Mouse (Mus musculus): ENCODE results near the gene Ptgir. TPM values are rescaled to one million over a fixed set of nuclear protein-coding genes. Genes with fewer than 3 reads are reported as not detected.

The Ptgir gene
- polyA plus RNA-seq, 1 experiment from 2014 or later: 2.3 TPM

- ATAC-seq (replicated peaks; ENCODE audit: low FRiP score, low TSS enrichment, low read depth): no peak
- H3K4me3 ChIP-seq (ENCODE audit: low read depth, low read length): no peak overlapping the region
Measured at GRCm38 (mm10) chr7:16930850-16931249, 24.6 kb downstream of the Ptgir start.

GRCm38 (mm10) chr7:16931968-16932627 lies 25.8 kb downstream of the Ptgir start:
- Histone ChIP-seq H3K9ac (ENCODE audit: low read length) (no peak overlapping the region), H3K9me3 (ENCODE audit: control insufficient read depth, low read length) (no peaks in the 10 kb centered on the region), H3K4me3 (ENCODE audit: low read depth, low read length) (no peak overlapping the region), H3K4me1 (replicated peaks; ENCODE audit: control insufficient read depth, insufficient read depth, low read length) (no peaks in the 10 kb centered on the region), H3K27ac (ENCODE audit: low read depth) (no peak overlapping the region), H3K27me3 (replicated peaks; ENCODE audit: control insufficient read depth, insufficient read depth, low read length) (no peaks in the 10 kb centered on the region), H3K4me2 (ENCODE audit: low read length) (no peak overlapping the region), H3K36me3 (ENCODE audit: control insufficient read depth, insufficient read depth, low read length) (no peaks in the 10 kb centered on the region)
- 0 out of 2 replicates have a peak, but pooled peaks have one; percentile 29 for ATAC-seq (replicated peaks; ENCODE audit: low FRiP score, low TSS enrichment, low read depth)
- peak; percentile 94 for DNase-seq (ENCODE audit: low spot score)
- 20% methylated on average over 14 of the region's 14 CpGs for WGBS

More at GRCm38 (mm10) chr7:16930850-16931249, 24.6 kb downstream of the Ptgir start:
- no peaks in the 10 kb centered on the region for H3K27me3 ChIP-seq (replicated peaks; ENCODE audit: control insufficient read depth, insufficient read depth, low read length)
- H3K9ac ChIP-seq (ENCODE audit: low read length): no peak overlapping the region
- DNase-seq (ENCODE audit: low spot score): peak; percentile 87
- H3K4me1 ChIP-seq (replicated peaks; ENCODE audit: control insufficient read depth, insufficient read depth, low read length): no peaks in the 10 kb centered on the region
- no peak overlapping the region for H3K4me2 ChIP-seq (ENCODE audit: low read length)
- no peaks in the 10 kb centered on the region for H3K9me3 ChIP-seq (ENCODE audit: control insufficient read depth, low read length)
- H3K36me3 ChIP-seq (ENCODE audit: control insufficient read depth, insufficient read depth, low read length): no peaks in the 10 kb centered on the region
- 5% methylated on average over 1 of the region's 1 CpGs for WGBS
- H3K27ac ChIP-seq (ENCODE audit: low read depth): no peak overlapping the region

DNA sequence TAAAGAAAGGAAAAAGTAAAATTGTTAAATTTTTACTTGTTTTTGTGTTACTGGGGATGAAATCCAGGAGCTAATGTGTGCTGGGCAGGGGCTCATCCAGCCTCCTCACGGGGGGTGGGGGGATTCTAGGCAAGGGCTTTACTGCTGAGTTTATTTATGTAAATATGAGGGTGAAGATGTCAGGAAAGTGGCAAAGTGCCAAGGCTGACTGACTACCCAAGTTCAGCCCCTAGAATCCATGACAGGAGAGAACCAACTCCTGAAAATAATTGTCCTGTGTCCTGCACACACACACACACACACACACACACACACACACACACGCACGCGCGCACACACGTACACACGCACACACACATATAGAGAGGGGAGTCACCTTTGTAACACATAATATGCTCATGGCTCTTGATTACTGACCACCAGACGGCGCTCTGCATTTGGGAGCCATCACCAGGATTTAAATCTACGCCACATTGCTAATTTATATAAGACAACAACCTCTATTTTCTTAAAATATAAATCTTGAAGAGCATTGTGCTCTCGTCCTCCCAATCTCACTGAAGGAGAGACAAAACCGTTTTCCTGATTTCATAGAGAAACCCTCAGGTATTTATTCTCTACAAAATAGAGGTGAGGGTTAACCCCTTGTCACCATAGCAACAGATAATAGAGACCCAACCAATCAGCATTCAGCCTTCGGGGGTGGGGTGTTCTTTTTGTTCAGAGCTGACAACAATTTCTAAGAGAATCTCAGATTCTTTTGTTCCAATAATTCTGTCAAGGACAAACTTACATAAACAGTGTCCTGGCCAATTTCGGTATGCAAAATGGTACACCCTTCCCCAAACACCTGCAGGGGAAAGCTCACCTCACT lies 26.7 kb downstream of the Ptgir start:
- H3K4me3 ChIP-seq (ENCODE audit: low read depth, low read length): no peak overlapping the region
- no peaks in the 10 kb centered on the region for H3K27me3 ChIP-seq (replicated peaks; ENCODE audit: control insufficient read depth, insufficient read depth, low read length)
- no peaks in the 10 kb centered on the region for H3K36me3 ChIP-seq (ENCODE audit: control insufficient read depth, insufficient read depth, low read length)
- H3K4me1 ChIP-seq (replicated peaks; ENCODE audit: control insufficient read depth, insufficient read depth, low read length): no peaks in the 10 kb centered on the region
- WGBS: 42% methylated on average over 14 of the region's 14 CpGs
- H3K9ac ChIP-seq (ENCODE audit: low read length): no peak overlapping the region
- H3K4me2 ChIP-seq (ENCODE audit: low read length): no peak overlapping the region
- no peak overlapping the region for H3K27ac ChIP-seq (ENCODE audit: low read depth)
- no peak for ATAC-seq (replicated peaks; ENCODE audit: low FRiP score, low TSS enrichment, low read depth)
- no peak for DNase-seq (ENCODE audit: low spot score)
- H3K9me3 ChIP-seq (ENCODE audit: control insufficient read depth, low read length): no peaks in the 10 kb centered on the region

DNA sequence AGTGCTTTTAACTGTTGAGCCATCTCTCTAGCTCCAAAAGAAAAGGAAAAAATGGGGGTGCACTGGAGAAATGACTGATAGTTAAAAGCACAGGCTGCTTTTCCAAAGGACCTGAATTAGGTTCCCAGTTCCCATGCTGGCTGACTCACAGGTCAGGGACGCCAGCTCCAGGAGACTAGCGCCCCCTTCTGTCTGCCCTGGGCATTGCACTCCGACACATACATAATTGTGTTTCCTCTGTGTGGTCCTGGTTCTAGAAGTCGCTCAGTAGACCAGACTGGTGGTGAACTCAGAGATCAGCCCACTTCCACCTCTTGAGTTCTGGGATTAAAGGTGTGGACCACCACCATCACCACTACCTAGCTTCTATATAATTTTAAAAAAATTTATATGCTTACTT lies 31.0 kb downstream of the Ptgir start:
- no peak for DNase-seq (ENCODE audit: low spot score)
- Histone ChIP-seq H3K9ac (ENCODE audit: low read length) (no peak overlapping the region), H3K4me1 (replicated peaks; ENCODE audit: control insufficient read depth, insufficient read depth, low read length) (peaks cover 11% of the 10 kb centered on the region), H3K4me2 (ENCODE audit: low read length) (no peak overlapping the region), H3K9me3 (ENCODE audit: control insufficient read depth, low read length) (no peaks in the 10 kb centered on the region), H3K36me3 (ENCODE audit: control insufficient read depth, insufficient read depth, low read length) (no peaks in the 10 kb centered on the region), H3K27me3 (replicated peaks; ENCODE audit: control insufficient read depth, insufficient read depth, low read length) (no peaks in the 10 kb centered on the region), H3K27ac (ENCODE audit: low read depth) (no peak overlapping the region), H3K4me3 (ENCODE audit: low read depth, low read length) (no peak overlapping the region)
- ATAC-seq (replicated peaks; ENCODE audit: low FRiP score, low TSS enrichment, low read depth): no peak
- WGBS: 41% methylated on average over 4 of the region's 4 CpGs

- Histone ChIP-seq H3K4me2 (ENCODE audit: low read length) (no peak overlapping the region), H3K9ac (ENCODE audit: low read length) (no peak overlapping the region), H3K27me3 (replicated peaks; ENCODE audit: control insufficient read depth, insufficient read depth, low read length) (no peaks in the 10 kb centered on the region), H3K27ac (ENCODE audit: low read depth) (no peak overlapping the region), H3K4me3 (ENCODE audit: low read depth, low read length) (no peak overlapping the region), H3K9me3 (ENCODE audit: control insufficient read depth, low read length) (no peaks in the 10 kb centered on the region), H3K36me3 (ENCODE audit: control insufficient read depth, insufficient read depth, low read length) (no peaks in the 10 kb centered on the region), H3K4me1 (replicated peaks; ENCODE audit: control insufficient read depth, insufficient read depth, low read length) (peaks cover 11% of the 10 kb centered on the region)
- 72% methylated on average over 17 of the region's 17 CpGs for WGBS
- ATAC-seq (replicated peaks; ENCODE audit: low FRiP score, low TSS enrichment, low read depth) (no peak), DNase-seq (ENCODE audit: low spot score) (no peak)
Measured at GRCm38 (mm10) chr7:16938117-16938791, 32.0 kb downstream of the Ptgir start.

DNA sequence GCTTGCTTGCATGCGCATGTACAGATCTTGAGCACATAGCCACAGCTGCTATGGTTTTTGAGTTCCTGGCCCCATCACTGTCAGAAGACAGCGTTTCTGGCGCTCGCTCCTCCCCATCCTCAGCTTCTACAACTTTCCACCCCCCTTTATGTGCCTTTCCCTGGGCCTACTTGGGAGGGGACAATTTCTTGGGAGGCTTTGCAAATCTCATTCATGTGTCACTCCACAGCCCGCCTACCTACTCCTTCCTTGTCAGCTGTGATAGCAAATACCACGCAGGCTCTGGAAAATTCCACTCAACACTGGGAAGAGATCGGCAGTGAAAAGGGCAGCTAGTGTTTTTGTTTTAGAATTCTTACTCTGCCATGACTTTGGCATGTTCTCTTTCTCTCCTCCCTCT lies 34.0 kb downstream of the Ptgir start:
- H3K4me2 ChIP-seq (ENCODE audit: low read length): no peak overlapping the region

DNA sequence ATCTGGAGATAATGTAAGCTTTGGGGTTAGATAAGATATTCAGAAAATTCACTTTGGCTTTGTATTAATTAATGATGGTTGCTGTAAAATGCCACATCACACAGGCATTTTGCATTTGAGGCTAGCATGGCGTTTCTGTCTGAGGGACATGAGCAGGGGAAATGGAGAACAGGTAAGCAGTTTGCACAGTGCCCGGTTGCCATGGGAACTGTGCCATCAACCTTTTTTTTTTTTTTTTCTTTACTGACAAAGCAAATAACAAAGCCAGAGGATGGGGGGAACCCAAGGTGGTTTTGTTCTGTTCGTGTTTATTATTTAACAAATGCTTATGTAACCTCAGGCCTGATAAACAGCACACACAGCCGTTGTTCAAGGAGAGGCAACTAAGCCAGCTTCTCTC lies 36.6 kb downstream of the Ptgir start:
- 48% methylated on average over 4 of the region's 4 CpGs for WGBS
- ATAC-seq (replicated peaks; ENCODE audit: low FRiP score, low TSS enrichment, low read depth) (no peak), DNase-seq (ENCODE audit: low spot score) (no peak)
- no peak overlapping the region for H3K4me2 ChIP-seq (ENCODE audit: low read length)
- H3K4me3 ChIP-seq (ENCODE audit: low read depth, low read length): no peak overlapping the region
- no peaks in the 10 kb centered on the region for H3K9me3 ChIP-seq (ENCODE audit: control insufficient read depth, low read length)
- no peak overlapping the region for H3K9ac ChIP-seq (ENCODE audit: low read length)
- H3K4me1 ChIP-seq (replicated peaks; ENCODE audit: control insufficient read depth, insufficient read depth, low read length): peaks cover 41% of the 10 kb centered on the region
- H3K27ac ChIP-seq (ENCODE audit: low read depth): no peak overlapping the region
- peaks cover 30% of the 10 kb centered on the region for H3K27me3 ChIP-seq (replicated peaks; ENCODE audit: control insufficient read depth, insufficient read depth, low read length)
- no peaks in the 10 kb centered on the region for H3K36me3 ChIP-seq (ENCODE audit: control insufficient read depth, insufficient read depth, low read length)

More for the DNA sequence above, 34.0 kb downstream of the Ptgir start:
- no peak overlapping the region for H3K4me3 ChIP-seq (ENCODE audit: low read depth, low read length)
- no peaks in the 10 kb centered on the region for H3K9me3 ChIP-seq (ENCODE audit: control insufficient read depth, low read length)
- peak overlapping the region; percentile 28 for H3K27ac ChIP-seq (ENCODE audit: low read depth)
- H3K4me1 ChIP-seq (replicated peaks; ENCODE audit: control insufficient read depth, insufficient read depth, low read length): peaks cover 17% of the 10 kb centered on the region
- 29% methylated on average over 7 of the region's 7 CpGs for WGBS
- H3K9ac ChIP-seq (ENCODE audit: low read length): no peak overlapping the region
- peaks cover 5% of the 10 kb centered on the region for H3K27me3 ChIP-seq (replicated peaks; ENCODE audit: control insufficient read depth, insufficient read depth, low read length)
- DNase-seq (ENCODE audit: low spot score): no peak
- no peaks in the 10 kb centered on the region for H3K36me3 ChIP-seq (ENCODE audit: control insufficient read depth, insufficient read depth, low read length)
- ATAC-seq (replicated peaks; ENCODE audit: low FRiP score, low TSS enrichment, low read depth): no peak

GRCm38 (mm10) chr7:16944061-16944807 lies 37.9 kb downstream of the Ptgir start, which contains the start of gene Pnmal2:
TSS of gene Pnmal2 (plus strand) at chr7:16944682.
- DNase-seq (ENCODE audit: low spot score) (peak; percentile 91), ATAC-seq (replicated peaks; ENCODE audit: low FRiP score, low TSS enrichment, low read depth) (peak; percentile 80)
- 15% methylated on average over 36 of the region's 36 CpGs for WGBS
- H3K27ac ChIP-seq (ENCODE audit: low read depth): no peak within 1 kb of the TSS
- peaks cover 50% of the 10 kb centered on the region for H3K4me1 ChIP-seq (replicated peaks; ENCODE audit: control insufficient read depth, insufficient read depth, low read length)
- no peaks in the 10 kb centered on the region for H3K36me3 ChIP-seq (ENCODE audit: control insufficient read depth, insufficient read depth, low read length)
- peak within 1 kb of the TSS; percentile 49 for H3K4me3 ChIP-seq (ENCODE audit: low read depth, low read length)
- peaks cover 43% of the 10 kb centered on the region for H3K27me3 ChIP-seq (replicated peaks; ENCODE audit: control insufficient read depth, insufficient read depth, low read length)
- peak within 1 kb of the TSS; percentile 49 for H3K9ac ChIP-seq (ENCODE audit: low read length)
- H3K4me2 ChIP-seq (ENCODE audit: low read length): peak within 1 kb of the TSS; percentile 74
- no peaks in the 10 kb centered on the region for H3K9me3 ChIP-seq (ENCODE audit: control insufficient read depth, low read length)
